Mouse (Mus musculus) lung, embryonic 14.5 days (tissue): ENCODE results near the gene Rtl4. TPM values are rescaled to one million over a fixed set of nuclear protein-coding genes. Genes with fewer than 3 reads are reported as not detected.

Experiments used
- ATAC-seq: fragments of 200-750 bp; cut with Nextera tagmentation; 2 replicates; pipeline ENCODE4 v1.8.0; 2017; ENCODE audit warnings: mild to moderate bottlenecking, moderate TSS enrichment, moderate library complexity; ENCODE audit not compliant: insufficient read depth
- DNase-seq: peaks from one replicate; pipeline ENCODE4 v3.0.0-alpha.2; 2015
- H3K27ac ChIP-seq: fragments of 300-500 bp; sonication (generic); 2 replicates; pipeline ENCODE4 v1.5.1; 2014; ENCODE audit warnings: low read depth, mild to moderate bottlenecking, moderate library complexity
- H3K27me3 ChIP-seq: fragments of 300-500 bp; sonication (generic); 2 replicates; pipeline ENCODE4 v1.6.1; 2014; ENCODE audit warnings: low read length, control low read depth; ENCODE audit not compliant: insufficient read depth
- H3K36me3 ChIP-seq: fragments of 300-500 bp; sonication (generic); 2 replicates; pipeline ENCODE4 v1.6.1; 2014; ENCODE audit warnings: control low read depth; ENCODE audit not compliant: insufficient read depth
- H3K4me1 ChIP-seq: fragments of 300-500 bp; sonication (generic); 2 replicates; pipeline ENCODE4 v1.6.1; 2014; ENCODE audit warnings: antibody characterized with exemption, control low read depth; ENCODE audit not compliant: insufficient read depth
- H3K4me2 ChIP-seq: fragments of 300-500 bp; sonication (generic); 2 replicates; pipeline ENCODE4 v1.6.1; 2014; ENCODE audit warnings: mild to moderate bottlenecking
- H3K4me3 ChIP-seq: fragments of 300-500 bp; sonication (generic); 2 replicates; pipeline ENCODE4 v1.5.1; 2014; ENCODE audit warnings: low read depth, low read length
- H3K9ac ChIP-seq: fragments of 300-500 bp; sonication (generic); 2 replicates; pipeline ENCODE4 v1.6.1; 2014
- H3K9me3 ChIP-seq: fragments of 300-500 bp; sonication (generic); 2 replicates; pipeline ENCODE4 v1.6.1; 2016; ENCODE audit warnings: low read depth, low read length, control low read depth
- CTCF ChIP-seq: IDR thresholded peaks from 2 replicates; pipeline ENCODE4 v1.5.1; 2016; ENCODE audit warnings: antibody characterized with exemption, low read depth
- WGBS: fragments of 180-500 bp; shearing (Covaris S2); extraction: QIAGEN DNeasy Blood & Tissue Kit; methylation state at CpG from one replicate; pipeline ENCODE4 v1.1.7; 2014; 5-methylcytosine and 5-hydroxymethylcytosine counted together
- microRNA counts: library from miRNA; unstranded; fragments of <30 nt; microRNA quantifications from one replicate; lab custom pipeline; 2016
- microRNA-seq: library from miRNA; unstranded; fragments of <30 nt; microRNA quantifications from one replicate; pipeline ENCODE4, GENCODE M21; 2016; ENCODE audit warnings: borderline number of aligned reads
- polyA plus RNA-seq: library from polyadenylated mRNA; unstranded; fragments of >200 nt; fragmentation: Nextera tagmentation; extraction: Ambion mirVana; gene quantifications from 2 replicates; pipeline ENCODE4 v1.2.1, GENCODE M21; 2014

Gene Rtl4
- polyA plus RNA-seq, 1 experiment from 2014 or later = 0.07 TPM

DNA sequence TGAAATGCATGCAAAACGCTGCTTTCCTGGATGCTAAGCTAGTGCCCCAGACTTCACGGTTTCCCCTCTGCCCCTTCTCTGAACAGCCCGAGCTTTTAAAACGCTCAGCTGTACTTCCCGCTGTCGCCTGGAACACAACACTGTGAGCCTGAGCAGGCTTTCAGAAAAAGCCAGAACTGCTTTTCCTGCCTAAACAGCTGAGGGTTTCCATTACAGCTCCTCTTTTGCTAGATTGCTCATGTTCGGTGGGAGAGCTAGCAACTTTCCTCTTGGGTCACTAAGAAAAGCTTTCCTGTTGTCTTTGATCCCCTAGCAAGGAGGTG, 1.1 kb downstream of the Rtl4 start:
- ATAC-seq (peak; percentile 45; the same call in 1 of the 2 replicates), DNase-seq (peak; percentile 28)
- Histone ChIP-seq H3K36me3 (no peaks in the 10 kb centered on the region), H3K4me1 (no peaks in the 10 kb centered on the region), H3K9me3 (no peaks in the 10 kb centered on the region), H3K4me2 (peak overlapping the region; percentile 66), H3K27ac (no peak overlapping the region), H3K4me3 (no peak overlapping the region), H3K9ac (no peak overlapping the region), H3K27me3 (peaks cover 15% of the 10 kb centered on the region)
- TF ChIP-seq CTCF = no peak
- WGBS = 11% methylated on average over 7 of the region's 7 CpGs

GRCm38 (mm10) chrX:144716330-144716729, 27.6 kb downstream of the Rtl4 start:
- DNase-seq = no peak
- TF ChIP-seq CTCF = no peak
- Histone ChIP-seq H3K27ac (no peak overlapping the region), H3K27me3 (no peaks in the 10 kb centered on the region), H3K9ac (no peak overlapping the region), H3K4me1 (no peaks in the 10 kb centered on the region), H3K36me3 (no peaks in the 10 kb centered on the region), H3K4me2 (no peak overlapping the region), H3K9me3 (no peaks in the 10 kb centered on the region), H3K4me3 (no peak overlapping the region)
- whole genome bisulfite sequencing = 41% methylated on average over 1 of the region's 1 CpGs
- no peak for ATAC-seq

DNA sequence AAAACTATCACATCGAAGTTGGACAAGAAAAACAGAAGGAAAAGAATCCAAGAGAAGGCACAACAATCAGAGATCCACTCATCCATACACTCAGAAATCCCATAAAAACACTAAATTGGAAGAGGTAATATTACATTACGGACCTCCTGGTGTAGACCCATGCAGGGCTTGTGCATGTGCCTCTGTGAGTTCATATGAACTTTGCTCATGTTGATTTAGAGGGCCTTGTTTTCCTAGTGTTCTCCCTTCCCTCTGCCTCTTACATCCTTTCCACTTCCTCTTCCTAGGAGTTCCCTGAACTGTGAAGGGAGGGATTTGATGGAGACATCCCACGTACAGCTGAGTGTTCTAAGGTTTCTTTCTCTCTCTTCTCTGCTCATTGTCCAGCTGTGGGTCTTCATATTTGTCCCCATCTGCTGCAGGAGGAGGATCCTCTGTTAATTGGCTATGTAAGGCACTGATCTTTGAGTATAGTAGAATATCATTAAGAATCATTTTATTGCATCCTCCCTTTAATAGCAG, 58.9 kb downstream of the Rtl4 start:
- Histone ChIP-seq H3K9me3 (no peaks in the 10 kb centered on the region), H3K27ac (no peak overlapping the region), H3K9ac (no peak overlapping the region), H3K27me3 (no peaks in the 10 kb centered on the region), H3K4me2 (no peak overlapping the region), H3K4me3 (no peak overlapping the region), H3K36me3 (no peaks in the 10 kb centered on the region), H3K4me1 (no peaks in the 10 kb centered on the region)
- ATAC-seq (no peak), DNase-seq (no peak)
- TF ChIP-seq CTCF = no peak
- 73% methylated on average over 3 of the region's 3 CpGs for WGBS

GRCm38 (mm10) chrX:144986980-144987379, 298.3 kb downstream of the Rtl4 start:
- Histone ChIP-seq H3K27ac (no peak overlapping the region), H3K9me3 (no peaks in the 10 kb centered on the region), H3K27me3 (no peaks in the 10 kb centered on the region), H3K9ac (no peak overlapping the region), H3K4me1 (no peaks in the 10 kb centered on the region), H3K4me2 (no peak overlapping the region), H3K36me3 (no peaks in the 10 kb centered on the region), H3K4me3 (no peak overlapping the region)
- no peak for TF ChIP-seq CTCF
- WGBS = 23% methylated on average over 2 of the region's 2 CpGs
- ATAC-seq = no peak
- DNase-seq = no peak

DNA sequence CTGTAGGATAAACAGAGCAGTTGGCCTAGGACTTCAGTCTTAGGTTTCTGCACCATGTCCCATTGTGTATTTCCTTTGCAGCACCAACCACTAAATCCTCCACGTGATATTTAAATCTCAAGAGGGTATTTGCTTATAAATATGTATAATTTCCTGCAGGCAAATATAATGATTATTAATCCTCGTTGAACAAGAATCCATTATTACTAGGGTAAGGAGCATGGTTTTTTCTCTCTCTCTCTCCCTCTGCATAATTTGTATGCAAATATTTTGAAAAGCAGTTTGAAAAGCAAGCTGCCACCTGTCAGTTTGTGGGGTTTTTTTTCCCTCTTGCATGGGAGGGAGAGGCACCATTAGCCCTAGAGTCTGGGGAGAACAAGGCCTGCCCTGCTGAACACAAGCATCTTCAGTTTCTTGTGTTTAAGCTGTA, 376.8 kb downstream of the Rtl4 start:
- TF ChIP-seq CTCF = no peak
- Histone ChIP-seq H3K4me2 (no peak overlapping the region), H3K9ac (no peak overlapping the region), H3K36me3 (no peaks in the 10 kb centered on the region), H3K4me1 (no peaks in the 10 kb centered on the region), H3K27me3 (no peaks in the 10 kb centered on the region), H3K9me3 (no peaks in the 10 kb centered on the region), H3K27ac (no peak overlapping the region), H3K4me3 (no peak overlapping the region)
- WGBS = 66% methylated on average over 2 of the region's 2 CpGs
- DNase-seq (no peak), ATAC-seq (no peak)

GRCm38 (mm10) chrX:145089802-145090201, 401.1 kb downstream of the Rtl4 start:
- Histone ChIP-seq H3K27ac (no peak overlapping the region), H3K4me3 (no peak overlapping the region), H3K9me3 (no peaks in the 10 kb centered on the region), H3K4me2 (no peak overlapping the region), H3K36me3 (no peaks in the 10 kb centered on the region), H3K9ac (no peak overlapping the region), H3K4me1 (no peaks in the 10 kb centered on the region), H3K27me3 (no peaks in the 10 kb centered on the region)
- no peak for TF ChIP-seq CTCF
- ATAC-seq = no peak
- DNase-seq = peak; percentile 41

- DNase-seq (no peak), ATAC-seq (no peak)
- no peak for TF ChIP-seq CTCF
- WGBS = 69% methylated on average over 3 of the region's 3 CpGs
- Histone ChIP-seq H3K4me3 (no peak overlapping the region), H3K9me3 (no peaks in the 10 kb centered on the region), H3K4me2 (no peak overlapping the region), H3K4me1 (no peaks in the 10 kb centered on the region), H3K27me3 (no peaks in the 10 kb centered on the region), H3K36me3 (no peaks in the 10 kb centered on the region), H3K9ac (no peak overlapping the region), H3K27ac (no peak overlapping the region)
Measured at GRCm38 (mm10) chrX:145090360-145090759, 401.7 kb downstream of the Rtl4 start.

- Histone ChIP-seq H3K4me3 (no peak overlapping the region), H3K27me3 (no peaks in the 10 kb centered on the region), H3K9me3 (no peaks in the 10 kb centered on the region), H3K4me2 (no peak overlapping the region), H3K36me3 (no peaks in the 10 kb centered on the region), H3K4me1 (no peaks in the 10 kb centered on the region), H3K9ac (no peak overlapping the region), H3K27ac (no peak overlapping the region)
- WGBS = 76% methylated on average over 2 of the region's 2 CpGs
- no peak for TF ChIP-seq CTCF
- ATAC-seq (no peak), DNase-seq (no peak)
Measured at GRCm38 (mm10) chrX:145090964-145091363, 402.3 kb downstream of the Rtl4 start.

MicroRNA genes within 50 kb of the gene (microRNA counts, 519-probe panel; counts per million panel counts)
- microRNA mmu-miR-3472 (lab: Ali Mortazavi, UCI) = 2,026 counts per million, percentile 22 among the panel's probes with 10 or more counts

Small RNAs within 50 kb of the gene (microRNA-seq; reads per million reads assigned to microRNA genes)
- gene Mir3472 = not detected

Other genes with a start within 250 kb of the Rtl4 start
- gene Trpc5os, start 232.3 kb upstream of the Rtl4 start, polyA plus RNA-seq = not detected in 2 replicates
- 0.04 TPM in 1 of 2 replicates, not detected in the other for gene Trpc5, start 727 bp upstream of the Rtl4 start, polyA plus RNA-seq